Mouse (Mus musculus) kidney, postnatal 36 days (tissue): Measurements from ENCODE around the gene Slc22a17.

Experiments
- DNase-seq, 2 experiments: peaks; one replicate each; pipeline ENCODE4 v3.0.0; 2021 to 2022; ENCODE audit warnings: mixed read lengths in 2 of 2

Gene Slc22a17

DNA sequence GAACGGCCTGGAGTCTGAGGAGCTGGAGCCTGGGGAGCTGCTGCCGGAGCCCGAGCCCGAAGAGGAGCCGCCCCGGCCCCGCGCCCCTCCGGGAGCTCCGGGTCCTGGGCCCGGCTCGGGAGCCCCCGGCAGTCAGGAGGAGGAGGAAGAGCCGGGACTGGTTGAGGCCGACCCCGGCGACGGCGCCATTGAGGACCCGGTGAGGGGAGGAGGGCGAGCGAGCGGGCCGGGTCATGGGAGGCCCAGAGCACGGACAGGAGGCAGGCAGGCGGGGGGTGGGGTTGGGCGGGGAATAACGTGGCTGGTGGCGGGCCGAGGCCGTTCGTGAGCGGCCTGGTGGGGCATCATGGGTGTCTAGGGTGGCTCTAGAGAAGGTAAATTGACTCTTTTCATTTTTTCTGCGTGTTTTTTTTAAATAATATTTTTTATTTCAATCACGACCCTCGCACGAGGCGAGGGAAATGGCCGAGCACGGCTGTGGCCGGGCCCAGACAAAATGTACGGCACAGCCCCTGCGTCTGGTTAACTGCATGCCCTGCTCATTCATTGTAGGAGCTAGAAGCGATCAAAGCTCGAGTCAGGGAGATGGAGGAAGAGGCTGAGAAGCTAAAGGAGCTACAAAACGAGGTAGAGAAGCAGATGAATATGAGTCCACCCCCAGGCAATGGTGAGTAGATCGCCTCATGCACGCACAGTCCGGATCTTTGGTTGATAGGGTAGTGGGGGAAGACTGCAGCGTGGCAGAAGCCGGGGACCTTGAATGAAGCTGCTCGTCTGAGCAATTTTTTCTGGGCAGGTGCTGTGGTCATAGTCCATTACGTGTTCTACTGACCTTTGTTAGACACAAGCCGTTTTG is 18.4 kb downstream of the Slc22a17 start:
- peak; percentile 58 to 79 for DNase-seq

DNA sequence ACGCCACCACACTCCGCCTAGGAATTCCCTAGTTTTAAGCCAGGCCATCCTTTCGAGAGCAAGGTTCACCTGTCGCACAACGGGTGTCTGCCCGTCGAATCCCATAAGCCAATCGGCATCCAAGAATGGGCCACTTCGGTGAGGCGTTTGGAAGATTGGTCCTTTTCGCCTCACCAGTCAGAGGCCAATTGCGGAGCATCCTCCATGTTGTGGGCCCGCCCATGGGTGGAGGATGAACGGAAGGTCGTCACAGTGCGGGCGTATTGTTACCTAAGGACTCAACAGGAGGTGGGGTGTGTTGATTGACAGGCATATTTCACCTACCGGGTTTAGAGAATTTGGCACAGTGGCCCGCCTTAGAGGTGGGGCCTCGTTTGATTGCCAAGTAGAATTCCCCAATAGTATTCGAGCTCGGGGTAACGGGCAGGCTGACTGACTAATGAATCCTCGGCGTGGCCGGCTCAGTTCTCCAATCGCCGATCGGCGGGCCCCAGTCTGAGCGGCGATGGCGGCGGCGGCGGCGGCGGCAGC is 19.2 kb downstream of the Slc22a17 start:
- DNase-seq: peak; percentile 96 to 99

DNA sequence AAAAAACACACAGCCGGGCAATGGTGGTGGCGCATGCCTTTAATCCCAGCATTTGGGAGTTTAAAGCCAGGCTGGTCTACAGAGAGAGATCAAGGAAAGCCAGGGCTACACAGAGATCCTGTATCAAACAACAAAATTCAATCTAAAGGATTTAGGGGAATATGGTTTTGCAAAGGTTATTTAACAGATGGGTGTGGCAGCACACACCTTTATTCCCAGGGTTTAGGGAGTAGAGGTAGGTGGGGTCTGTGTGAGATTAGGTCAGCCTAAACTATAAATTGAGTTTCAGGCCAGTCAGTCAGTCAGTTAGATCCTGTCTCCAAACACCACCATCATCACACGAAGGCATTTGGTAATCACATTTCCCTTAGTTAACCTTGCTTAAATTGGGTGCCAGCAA is 20.7 kb downstream of the Slc22a17 start, which contains the start of gene Pabpn1:
Gene Pabpn1 (plus strand): TSS at position 301 of the 400 bp plus-strand sequence.
- DNase-seq: no peak

DNA sequence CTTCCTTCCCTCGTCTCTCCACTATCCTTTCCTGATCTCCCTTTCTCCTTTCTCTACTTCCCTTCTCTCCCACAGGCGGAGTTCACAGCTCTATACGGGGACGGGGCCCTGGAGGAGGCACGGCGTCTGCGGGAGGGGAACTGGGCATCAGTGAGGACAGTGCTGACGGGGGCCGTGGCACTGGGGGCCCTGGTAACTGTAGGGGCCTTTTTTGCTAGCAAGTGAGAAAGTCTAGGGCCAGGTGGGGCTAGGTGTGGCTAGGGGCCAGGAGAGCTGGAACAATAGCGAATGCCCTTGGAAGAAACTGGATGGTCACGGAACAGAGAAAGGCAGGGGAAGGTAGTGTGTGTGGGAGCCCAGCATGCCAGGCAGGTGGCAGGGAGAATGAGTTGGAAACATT is 27.6 kb downstream of the Slc22a17 start:
- DNase-seq: no peak

- DNase-seq: peak in 1 of 2 experiments; percentile 29
These were observed 28.8 kb downstream of the Slc22a17 start for GRCm38 (mm10) chr14:54884022-54884712.

DNA sequence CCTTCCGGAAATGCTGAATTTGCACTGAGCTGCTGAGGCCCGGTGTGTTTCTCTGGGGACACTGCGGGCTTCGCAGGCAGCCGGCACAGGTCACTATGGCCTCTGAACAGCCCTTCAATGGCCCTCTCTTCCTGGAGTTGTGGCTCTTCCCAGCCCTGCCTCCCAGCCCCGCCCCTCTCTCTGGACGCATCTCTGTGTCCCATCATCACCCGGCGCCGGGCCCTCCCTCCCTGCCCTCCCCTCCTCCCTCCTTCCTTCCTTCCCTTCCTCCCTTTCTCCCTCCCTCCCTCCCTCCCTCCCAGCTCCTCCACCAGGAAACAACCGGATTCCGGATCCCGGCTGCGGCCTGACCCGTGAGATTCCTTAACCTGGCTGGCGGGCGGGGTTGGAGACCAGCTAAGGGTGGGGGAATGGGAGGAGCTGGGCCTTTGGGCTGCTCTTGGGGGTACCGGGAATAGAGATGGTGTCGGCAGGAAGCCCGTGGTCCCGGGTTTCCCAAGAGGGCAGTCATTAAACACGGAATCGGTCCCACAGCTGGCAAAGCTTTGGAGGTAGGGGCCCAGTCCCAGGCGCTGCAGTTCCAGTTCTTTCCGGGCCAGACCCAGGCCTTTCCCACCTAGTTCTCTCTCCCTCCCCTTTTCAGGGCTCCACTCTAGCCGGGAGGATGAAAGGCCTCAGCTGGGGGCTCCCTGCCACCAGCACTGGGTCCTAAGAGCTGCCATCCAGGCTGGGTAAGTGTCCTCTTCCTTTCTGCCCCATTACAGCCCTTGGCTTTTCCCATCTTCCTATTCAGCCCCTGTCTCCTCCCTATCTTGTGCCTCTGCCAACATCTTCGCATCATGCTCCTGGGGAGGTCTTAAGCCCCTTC is 29.5 kb downstream of the Slc22a17 start, which contains the start of the genes Bcl2l2 and Gm20521:
Gene Bcl2l2 (plus strand): TSS at position 224 of the 868 bp plus-strand sequence.
Gene Gm20521 (plus strand): TSS at position 288 of the 868 bp plus-strand sequence.
- peak; percentile 90 to 95 for DNase-seq

GRCm38 (mm10) chr14:54877048-54877715 is 35.8 kb downstream of the Slc22a17 start, which contains the start of gene Ppp1r3e:
Ppp1r3e (minus strand) TSS chr14:54877550.
- DNase-seq: peak; percentile 76 to 88

DNA sequence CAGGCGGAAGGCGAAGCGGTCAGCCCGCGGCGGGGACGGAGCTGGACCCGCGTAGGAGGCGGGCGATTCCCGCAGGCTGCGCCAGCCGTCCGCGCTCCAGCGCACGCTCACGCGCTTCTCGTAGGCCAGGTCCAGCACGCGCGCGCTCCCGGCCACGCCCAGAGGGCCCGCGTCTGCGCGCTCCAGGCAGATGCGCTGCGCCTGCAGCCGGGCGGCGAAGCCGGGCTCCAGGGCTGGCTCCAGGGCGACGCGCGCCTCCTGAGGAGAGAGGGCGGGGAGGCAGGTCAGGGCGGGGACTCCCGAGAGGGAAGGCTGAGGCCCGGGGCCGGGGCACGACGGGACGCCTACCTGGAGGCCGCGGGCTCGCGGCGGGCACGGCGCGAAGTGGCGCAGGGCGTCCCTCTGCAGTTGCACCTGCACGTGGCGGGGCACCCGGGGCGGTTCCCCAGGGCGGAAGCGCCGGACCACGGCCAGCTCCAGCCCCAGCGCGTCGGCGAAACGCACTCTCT is 36.3 kb downstream of the Slc22a17 start:
- peak; percentile 91 to 95 for DNase-seq

DNA sequence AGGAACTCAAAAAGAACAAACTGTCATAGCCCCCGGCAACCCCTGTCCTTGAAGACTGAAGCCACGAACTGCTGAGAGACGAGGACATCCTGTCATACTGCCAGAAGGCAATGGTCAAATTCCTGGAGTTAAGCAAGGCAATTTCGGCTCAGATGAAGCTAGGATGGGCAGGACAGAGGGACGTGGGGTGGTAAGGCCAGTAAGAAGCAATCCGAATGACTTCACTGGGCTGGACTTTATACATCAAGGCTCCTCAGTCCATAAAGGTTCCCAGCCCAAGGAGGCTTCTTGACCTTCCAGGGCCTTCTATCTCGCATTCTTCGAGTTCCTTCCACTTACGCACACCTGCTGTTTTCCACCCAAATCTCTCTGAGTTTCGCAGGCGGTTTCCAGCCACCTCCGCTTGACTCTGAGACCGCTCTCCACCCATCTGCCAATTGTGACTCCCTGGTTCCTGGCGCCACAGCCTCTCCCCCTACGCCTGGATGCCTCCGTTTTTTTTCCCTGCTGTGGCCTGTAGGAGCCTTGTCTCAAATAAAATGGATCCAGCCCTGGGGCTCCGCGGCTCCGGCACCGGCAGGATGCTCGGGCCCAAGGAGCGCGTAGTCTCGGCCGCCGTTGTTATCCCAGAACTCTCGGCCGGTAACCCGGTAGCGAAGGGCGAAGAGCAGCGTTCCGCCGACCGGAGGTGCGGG is 36.9 kb downstream of the Slc22a17 start:
- peak; percentile 43 to 58 for DNase-seq

- DNase-seq: no peak
These were observed 38.8 kb downstream of the Slc22a17 start for GRCm38 (mm10) chr14:54874165-54874564.

DNA sequence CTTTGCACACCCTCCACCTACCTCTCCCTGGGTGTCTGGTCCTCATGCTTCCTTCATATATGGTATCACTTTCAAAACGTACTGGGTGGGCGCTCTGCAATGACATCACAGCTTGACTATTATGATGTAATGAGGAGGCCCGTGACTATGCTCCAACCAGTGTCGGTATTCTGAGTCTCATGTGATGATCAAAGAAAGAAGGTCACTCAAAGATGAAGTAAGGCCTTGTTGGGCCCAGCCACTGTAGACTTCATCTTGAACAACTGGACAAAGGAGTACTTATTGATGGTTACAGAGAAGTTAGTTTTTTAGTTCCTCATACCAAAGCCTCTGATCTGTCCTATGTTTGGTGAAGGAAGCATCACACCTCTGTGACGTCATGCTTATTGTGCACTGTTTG is 42.1 kb downstream of the Slc22a17 start, which contains the start of gene Homez:
Gene Homez (minus strand): TSS at position 101 of the 400 bp plus-strand sequence.
- no peak for DNase-seq

GRCm38 (mm10) chr14:54868026-54868425 is 44.9 kb downstream of the Slc22a17 start:
- no peak for DNase-seq

GRCm38 (mm10) chr14:54866936-54867335 is 46.0 kb downstream of the Slc22a17 start:
- peak in 1 of 2 experiments; percentile 39 for DNase-seq

GRCm38 (mm10) chr14:54866268-54866667 is 46.7 kb downstream of the Slc22a17 start:
- no peak for DNase-seq

DNA sequence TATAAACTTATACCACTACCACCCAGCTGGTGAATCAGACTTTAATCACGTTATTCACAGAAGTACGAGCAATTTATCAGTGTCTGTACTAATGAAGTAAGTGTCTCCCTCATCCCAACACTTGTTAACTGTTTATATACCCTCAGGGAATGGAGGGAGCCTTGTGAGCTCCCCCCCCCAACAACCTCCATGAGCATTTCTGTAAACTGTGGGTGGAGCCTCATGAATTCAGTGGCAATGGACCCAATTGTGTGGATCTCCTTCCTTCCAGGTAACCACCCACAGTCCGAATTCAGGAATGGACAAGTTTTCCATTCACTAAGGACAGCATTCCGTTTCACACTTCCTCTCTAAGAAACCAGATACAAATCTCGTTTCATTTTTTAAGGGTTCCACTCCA is 47.3 kb downstream of the Slc22a17 start:
- DNase-seq: no peak

DNA sequence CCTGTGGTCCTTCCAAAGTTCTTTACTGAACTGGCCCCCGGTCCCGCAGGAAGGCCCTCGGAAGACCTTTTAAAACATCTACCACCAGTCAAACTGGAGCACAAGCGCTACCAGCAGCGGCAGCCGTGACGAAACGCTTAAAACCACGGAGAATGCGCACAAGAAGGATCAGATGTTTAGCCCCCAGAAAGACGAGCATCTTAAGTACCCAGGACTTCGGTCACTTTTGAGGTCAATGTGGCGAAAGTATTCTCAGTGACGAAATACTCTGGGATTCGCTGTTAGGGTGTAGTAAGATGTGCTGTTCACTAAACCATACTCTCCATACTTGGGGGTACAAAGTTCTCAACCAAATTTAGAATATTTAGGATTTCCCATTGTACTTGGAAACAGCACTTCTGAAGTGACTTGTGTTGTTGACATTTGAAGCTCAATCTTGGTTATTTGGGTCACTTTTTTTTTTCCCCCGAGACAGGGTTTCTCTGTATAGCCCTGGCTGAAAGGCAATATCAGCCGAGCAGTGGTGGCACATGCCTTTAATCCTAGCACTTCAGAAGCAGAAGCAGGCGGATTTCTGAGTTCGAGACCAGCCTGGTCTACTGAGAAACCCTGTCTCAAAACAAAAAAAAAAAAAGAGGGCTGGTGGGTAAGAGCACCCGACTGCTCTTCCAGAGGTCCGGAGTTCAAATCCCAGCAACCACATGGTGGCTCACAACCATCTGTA is 48.5 kb downstream of the Slc22a17 start:
- no peak for DNase-seq

DNA sequence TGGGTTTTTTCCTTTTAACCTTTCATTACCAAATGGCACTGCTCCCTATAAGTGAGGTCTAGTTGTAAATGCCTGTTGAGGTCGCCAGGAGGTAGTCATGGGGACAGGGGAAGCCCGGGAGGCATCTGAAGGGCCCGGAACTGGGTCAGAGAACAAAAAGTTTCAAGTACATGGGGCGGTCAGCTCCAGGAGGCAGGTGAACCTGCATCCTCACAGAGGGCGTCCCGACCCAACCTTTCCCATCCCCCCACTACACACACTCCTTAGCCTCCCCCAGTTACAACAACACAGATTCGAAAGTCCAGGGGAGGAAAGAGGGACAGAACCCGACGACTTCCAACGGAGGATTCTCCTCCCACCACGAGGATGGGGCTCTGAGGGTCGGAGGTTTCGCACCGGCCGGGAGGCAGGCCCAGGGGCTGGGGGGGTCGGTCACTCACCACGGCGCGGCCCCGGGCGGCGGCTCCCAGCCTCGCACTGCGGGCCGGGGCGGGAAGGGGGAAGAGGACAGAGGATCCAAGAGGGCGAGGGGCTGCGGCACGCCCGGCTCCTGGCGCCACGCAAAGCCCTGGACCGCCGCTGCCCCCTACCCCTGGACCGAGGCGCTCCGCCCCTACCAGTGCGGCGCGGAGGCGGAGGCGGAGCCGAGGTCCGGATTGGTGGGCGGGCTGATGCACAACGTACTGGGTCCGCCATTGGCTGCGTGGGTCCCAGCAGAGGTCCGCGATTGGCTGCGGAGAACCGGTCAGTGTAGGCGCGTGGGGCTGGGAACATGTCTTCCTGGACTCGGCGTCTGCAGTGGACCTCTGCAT is 49.2 kb downstream of the Slc22a17 start:
- DNase-seq: peak; percentile 96

GRCm38 (mm10) chr14:54860511-54860910 is 52.4 kb downstream of the Slc22a17 start:
- DNase-seq: peak; percentile 75 to 87

GRCm38 (mm10) chr14:54857891-54858290 is 55.0 kb downstream of the Slc22a17 start:
- DNase-seq: no peak
